Mouse (Mus musculus) lung, postnatal 0 days (tissue): ENCODE measurements at regions not wholly inside any gene's neighbourhood (a gene's known extent, or its start where the extent isn't known, plus 50 kb on each side); places are given as distances from the start of the nearest gene placed in this dataset.

Experiments used
- ATAC-seq: fragments of 200-750 bp; cut with Nextera tagmentation; 2 replicates; pipeline ENCODE4 v1.8.0; 2017; ENCODE audit warnings: moderate library complexity
- DNase-seq: peaks from one replicate; pipeline ENCODE4 v3.0.0-alpha.2; 2016; ENCODE audit warnings: low spot score
- H3K27ac ChIP-seq: fragments of 300-500 bp; sonication (generic); 2 replicates; pipeline ENCODE4 v1.5.1; 2014; ENCODE audit warnings: antibody characterized with exemption, mild to moderate bottlenecking, low read length, mixed read lengths
- H3K27me3 ChIP-seq: fragments of 300-500 bp; sonication (generic); replicated peaks from 2 replicates; pipeline ENCODE4 v1.6.1; 2014; ENCODE audit warnings: low read length, mixed read lengths; ENCODE audit not compliant: insufficient read depth
- H3K36me3 ChIP-seq: fragments of 300-500 bp; sonication (generic); 2 replicates; pipeline ENCODE4 v1.6.1; 2014; ENCODE audit warnings: low read length, mixed read lengths; ENCODE audit not compliant: insufficient read depth
- H3K4me1 ChIP-seq: fragments of 300-500 bp; sonication (generic); 2 replicates; pipeline ENCODE4 v1.6.1; 2014; ENCODE audit warnings: antibody characterized with exemption, low read depth, low read length, mixed read lengths; ENCODE audit not compliant: insufficient read depth
- H3K4me2 ChIP-seq: fragments of 300-500 bp; sonication (generic); replicated peaks from 2 replicates; pipeline ENCODE4 v1.6.1; 2014; ENCODE audit warnings: low read depth, mild to moderate bottlenecking, low read length, moderate library complexity, mixed read lengths
- H3K4me3 ChIP-seq: fragments of 300-500 bp; sonication (generic); 2 replicates; pipeline ENCODE4 v1.5.1; 2014; ENCODE audit warnings: low read depth, low read length
- H3K9ac ChIP-seq: fragments of 300-500 bp; sonication (generic); replicated peaks from 2 replicates; pipeline ENCODE4 v1.6.1; 2014; ENCODE audit warnings: low read depth, mild to moderate bottlenecking
- H3K9me3 ChIP-seq: fragments of 300-500 bp; sonication (generic); 2 replicates; pipeline ENCODE4 v1.6.1; 2016; ENCODE audit warnings: low read length, mixed read lengths
- CTCF ChIP-seq: IDR thresholded peaks from 2 replicates; pipeline ENCODE4 v1.5.1; 2016; ENCODE audit warnings: antibody characterized with exemption, mild to moderate bottlenecking
- EP300 ChIP-seq: IDR thresholded peaks from 2 replicates; pipeline ENCODE4 v1.6.1; 2016; ENCODE audit warnings: antibody characterized with exemption, mild to moderate bottlenecking, control low read depth
- WGBS: fragments of 180-500 bp; shearing (Covaris S2); extraction: QIAGEN DNeasy Blood & Tissue Kit; methylation state at CpG from one replicate; pipeline ENCODE4 v1.1.7; 2014; 5-methylcytosine and 5-hydroxymethylcytosine counted together

GRCm38 (mm10) chr1:126922231-126922630, 91.6 kb upstream of the Nckap5 start:
- 86% methylated on average over 4 of the region's 4 CpGs for WGBS
- no peak for TF ChIP-seq CTCF
- no peak for TF ChIP-seq EP300

GRCm38 (mm10) chr1:126918876-126919275, 88.3 kb upstream of the Nckap5 start:
- Histone ChIP-seq H3K4me3 (no peak overlapping the region), H3K27ac (no peak overlapping the region), H3K36me3 (no peaks in the 10 kb centered on the region), H3K4me2 (no peak overlapping the region), H3K9ac (no peak overlapping the region), H3K27me3 (no peaks in the 10 kb centered on the region), H3K4me1 (0 out of 2 replicates have a peak, but pooled peaks cover 3% of the 10 kb centered on the region), H3K9me3 (no peaks in the 10 kb centered on the region)
- DNase-seq = no peak
- WGBS = 64% methylated on average over 1 of the region's 1 CpGs
- TF ChIP-seq EP300 = no peak
- no peak for ATAC-seq

More at GRCm38 (mm10) chr1:126922231-126922630, 91.6 kb upstream of the Nckap5 start:
- H3K27ac ChIP-seq = no peak overlapping the region
- no peaks in the 10 kb centered on the region for H3K27me3 ChIP-seq
- no peak overlapping the region for H3K9ac ChIP-seq
- H3K9me3 ChIP-seq = no peaks in the 10 kb centered on the region
- no peak for ATAC-seq
- H3K4me3 ChIP-seq = no peak overlapping the region
- no peaks in the 10 kb centered on the region for H3K36me3 ChIP-seq
- no peaks in the 10 kb centered on the region for H3K4me1 ChIP-seq
- DNase-seq = no peak
- H3K4me2 ChIP-seq = no peak overlapping the region

- Histone ChIP-seq H3K9ac (no peak overlapping the region), H3K36me3 (no peaks in the 10 kb centered on the region), H3K27ac (no peak overlapping the region), H3K4me3 (no peak overlapping the region), H3K4me1 (0 out of 2 replicates have a peak, but pooled peaks cover 3% of the 10 kb centered on the region), H3K9me3 (no peaks in the 10 kb centered on the region), H3K4me2 (no peak overlapping the region), H3K27me3 (no peaks in the 10 kb centered on the region)
- TF ChIP-seq EP300 (no peak), CTCF (no peak)
- no peak for ATAC-seq
- 32% methylated on average over 6 of the region's 6 CpGs for WGBS
- DNase-seq = peak; percentile 8
These were observed 87.3 kb upstream of the Nckap5 start for GRCm38 (mm10) chr1:126917872-126918271.

- Histone ChIP-seq H3K9me3 (no peaks in the 10 kb centered on the region), H3K36me3 (no peaks in the 10 kb centered on the region), H3K4me1 (peaks cover 10% of the 10 kb centered on the region; the same call in 1 of the 2 replicates), H3K27ac (no peak overlapping the region), H3K4me3 (no peak overlapping the region), H3K4me2 (no peak overlapping the region), H3K9ac (no peak overlapping the region), H3K27me3 (no peaks in the 10 kb centered on the region)
- ATAC-seq (no peak), DNase-seq (no peak)
- WGBS = 75% methylated on average over 6 of the region's 6 CpGs
- TF ChIP-seq CTCF = no peak
- TF ChIP-seq EP300 = no peak
These were observed 85.8 kb upstream of the Nckap5 start for GRCm38 (mm10) chr1:126916369-126916768.

- no peaks in the 10 kb centered on the region for H3K9me3 ChIP-seq
- TF ChIP-seq CTCF = no peak
- no peak for TF ChIP-seq EP300
- H3K4me3 ChIP-seq = no peak overlapping the region
- H3K4me1 ChIP-seq = peaks cover 10% of the 10 kb centered on the region; the same call in 1 of the 2 replicates
- H3K27me3 ChIP-seq = no peaks in the 10 kb centered on the region
- H3K36me3 ChIP-seq = no peaks in the 10 kb centered on the region
- ATAC-seq (peak; percentile 46; the same call in 1 of the 2 replicates), DNase-seq (peak; percentile 59)
- H3K27ac ChIP-seq = no peak overlapping the region
- 25% methylated on average over 12 of the region's 12 CpGs for WGBS
- no peak overlapping the region for H3K9ac ChIP-seq
- no peak overlapping the region for H3K4me2 ChIP-seq
These were observed 80.9 kb upstream of the Nckap5 start for GRCm38 (mm10) chr1:126911277-126912060.

- WGBS = 83% methylated on average over 2 of the region's 2 CpGs
These were observed 76.8 kb upstream of the Nckap5 start for GRCm38 (mm10) chr1:126907417-126907816.

More at GRCm38 (mm10) chr1:126907417-126907816, 76.8 kb upstream of the Nckap5 start:
- Histone ChIP-seq H3K27ac (no peak overlapping the region), H3K4me3 (no peak overlapping the region), H3K27me3 (no peaks in the 10 kb centered on the region), H3K4me2 (no peak overlapping the region), H3K9ac (no peak overlapping the region), H3K36me3 (no peaks in the 10 kb centered on the region), H3K9me3 (no peaks in the 10 kb centered on the region), H3K4me1 (peaks cover 3% of the 10 kb centered on the region; the same call in 1 of the 2 replicates)
- TF ChIP-seq EP300 (no peak), CTCF (no peak)
- no peak for ATAC-seq
- no peak for DNase-seq
